13 mouse cellular contexts compared by ENCODE assay signal in the genomic region with DNA sequence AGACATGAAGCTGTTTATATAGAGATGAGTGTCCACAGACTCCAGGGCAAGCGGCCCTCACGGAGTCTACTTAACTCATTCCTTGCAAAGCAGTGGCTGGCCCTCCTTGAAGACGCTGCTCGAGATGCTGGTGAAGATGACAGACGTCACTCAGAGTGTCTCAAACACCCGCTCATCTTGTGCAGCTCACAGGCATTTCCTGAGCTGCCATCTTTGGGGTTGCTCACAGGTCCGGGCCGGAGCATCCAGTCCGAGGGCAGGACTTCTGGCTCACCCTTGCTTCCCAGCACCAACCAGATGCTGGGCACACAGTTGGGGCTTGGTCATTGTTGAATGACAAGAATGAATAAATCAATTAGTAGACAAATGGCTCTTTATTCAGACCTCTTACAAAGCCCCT. TPM values are rescaled to one million over a fixed set of nuclear protein-coding genes. Genes with fewer than 3 reads are reported as not detected.
DNase-seq lines count a peak whose midpoint lies in the region; ATAC-seq and TF ChIP-seq lines count a peak whose summit lies in the region.
"Had no signal": no experiment of that assay in that cellular context is flagged by ENCODE, and none has a peak within 500 bp of the region (broad histone marks: within the 10 kb centered on the region; RNA-seq: fewer than 3 reads in every experiment).

No protein-coding gene starts in this region.

- no peak overlapping the region; the same call in 1 of the 2 replicates for H3K9ac ChIP-seq in midbrain, embryonic 14.5 days (replicated peaks; ENCODE audit: low read length)
- H3K9ac ChIP-seq in limb, embryonic 14.5 days (ENCODE audit: low read depth, low read length, severe bottlenecking), result no peak overlapping the region
- no peak overlapping the region for H3K9ac ChIP-seq in stomach, embryonic 16.5 days (ENCODE audit: low read length)

- no peaks in the 10 kb centered on the region for H3K9me3 ChIP-seq in heart, embryonic 10.5 days
- H3K9me3 ChIP-seq in midbrain, embryonic 10.5 days (replicated peaks), result no peaks in the 10 kb centered on the region
- no peaks in the 10 kb centered on the region for H3K9me3 ChIP-seq in midbrain, embryonic 14.5 days (ENCODE audit: control insufficient read depth, low read length)
- no peaks in the 10 kb centered on the region for H3K9me3 ChIP-seq in limb, embryonic 14.5 days (ENCODE audit: control insufficient read depth, low read length)
- no peaks in the 10 kb centered on the region for H3K9me3 ChIP-seq in stomach, embryonic 16.5 days (replicated peaks; ENCODE audit: control insufficient read depth, low read length)
- H3K9me3 ChIP-seq: megakaryocyte, embryonic 14.5 days had no signal

- intact Hi-C loops in heart, postnatal 14 days (cut with DNase I), result loop anchor here (5.0 kb wide), 1 partner anchor 71 kb away; no protein-coding TSS in a partner anchor

- no peak overlapping the region for H3K4me2 ChIP-seq in midbrain, embryonic 14.5 days (ENCODE audit: low read length)
- no peak overlapping the region; the same call in 1 of the 2 replicates for H3K4me2 ChIP-seq in limb, embryonic 14.5 days (replicated peaks; ENCODE audit: low read depth, low read length, severe bottlenecking)
- H3K4me2 ChIP-seq in stomach, embryonic 16.5 days (ENCODE audit: low read depth, low read length), result 0 out of 2 replicates have a peak overlapping the region, but pooled peaks have one; percentile 94

- no peaks in the 10 kb centered on the region for H3K27me3 ChIP-seq in heart, embryonic 10.5 days (ENCODE audit: insufficient read depth, poor library complexity, severe bottlenecking)
- H3K27me3 ChIP-seq in midbrain, embryonic 10.5 days (ENCODE audit: low read depth, poor library complexity, severe bottlenecking), result no peaks in the 10 kb centered on the region
- H3K27me3 ChIP-seq in midbrain, embryonic 14.5 days (ENCODE audit: control insufficient read depth, insufficient read depth, low read length), result no peaks in the 10 kb centered on the region
- H3K27me3 ChIP-seq in limb, embryonic 14.5 days (ENCODE audit: control insufficient read depth, insufficient read depth, low read length), result no peaks in the 10 kb centered on the region
- no peaks in the 10 kb centered on the region for H3K27me3 ChIP-seq in stomach, embryonic 16.5 days (ENCODE audit: control insufficient read depth, insufficient read depth, low read length)
- H3K27me3 ChIP-seq: megakaryocyte, embryonic 14.5 days; Patski had no signal

- no peak for ATAC-seq in midbrain, embryonic 14.5 days (ENCODE audit: low FRiP score, low TSS enrichment)
- ATAC-seq in limb, embryonic 14.5 days (ENCODE audit: low FRiP score, low read depth), result no peak
- no peak for ATAC-seq in stomach, embryonic 16.5 days (ENCODE audit: insufficient read depth, low FRiP score)
- ATAC-seq: Patski had no signal

- 85% methylated on average over 9 of the region's 9 CpGs for whole genome bisulfite sequencing in heart, embryonic 10.5 days
- WGBS in midbrain, embryonic 10.5 days, result 83% methylated on average over 9 of the region's 9 CpGs
- 83% methylated on average over 9 of the region's 9 CpGs for WGBS in midbrain, embryonic 14.5 days
- 87% methylated on average over 9 of the region's 9 CpGs for WGBS in limb, embryonic 14.5 days
- 78% methylated on average over 9 of the region's 9 CpGs for WGBS in stomach, embryonic 16.5 days

- H3K4me1 ChIP-seq in heart, embryonic 10.5 days, result peaks cover 15% of the 10 kb centered on the region
- H3K4me1 ChIP-seq in midbrain, embryonic 10.5 days, result peaks cover 28% of the 10 kb centered on the region
- peaks cover 14% of the 10 kb centered on the region for H3K4me1 ChIP-seq in midbrain, embryonic 14.5 days (ENCODE audit: control insufficient read depth, insufficient read depth, low read length)
- peaks cover 11% of the 10 kb centered on the region; the same call in 1 of the 2 replicates for H3K4me1 ChIP-seq in limb, embryonic 14.5 days (ENCODE audit: control insufficient read depth, insufficient read depth, low read length)
- peaks cover 19% of the 10 kb centered on the region for H3K4me1 ChIP-seq in stomach, embryonic 16.5 days (ENCODE audit: control insufficient read depth, insufficient read depth, low read length)

- no peak for TF ChIP-seq POLR2A in limb, embryonic 14.5 days (IDR thresholded peaks at IDR 0.05; ENCODE audit: borderline replicate concordance, extremely low read depth, insufficient read depth, insufficient read length)

- no peak overlapping the region for H3K4me3 ChIP-seq in heart, embryonic 10.5 days
- H3K4me3 ChIP-seq in midbrain, embryonic 10.5 days, result no peak overlapping the region
- no peak overlapping the region for H3K4me3 ChIP-seq in midbrain, embryonic 14.5 days (replicated peaks; ENCODE audit: low read depth, low read length)
- no peak overlapping the region for H3K4me3 ChIP-seq in limb, embryonic 14.5 days (replicated peaks; ENCODE audit: low read length)
- no peak overlapping the region for H3K4me3 ChIP-seq in stomach, embryonic 16.5 days (replicated peaks; ENCODE audit: low read length)

- no peak for DNase-seq in heart, embryonic 10.5 days (ENCODE audit: low spot score)
- DNase-seq in heart, postnatal 14 days, result no peak
- DNase-seq in midbrain, embryonic 10.5 days (ENCODE audit: low spot score), result no peak
- no peak for DNase-seq in midbrain, embryonic 14.5 days
- no peak for DNase-seq in limb, embryonic 14.5 days (ENCODE audit: low spot score)
- no peak for DNase-seq in right cerebral cortex, postnatal 25 days
- no peak for DNase-seq in frontal cortex, postnatal 25 days (ENCODE audit: low spot score in 2 of 2)
- DNase-seq: adrenal gland, postnatal 25 days; cerebellum, adult 18-20 months; thymus, postnatal 25 days had no signal

- H3K27ac ChIP-seq in heart, embryonic 10.5 days, result peak overlapping the region; percentile 70; the same call in 1 of the 2 replicates
- peak overlapping the region; percentile 86 for H3K27ac ChIP-seq in midbrain, embryonic 10.5 days (replicated peaks)
- H3K27ac ChIP-seq in midbrain, embryonic 14.5 days (replicated peaks; ENCODE audit: low read depth, low read length), result no peak overlapping the region
- H3K27ac ChIP-seq in limb, embryonic 14.5 days (replicated peaks; ENCODE audit: low read depth, low read length), result 0 out of 2 replicates have a peak overlapping the region, but pooled peaks have one; percentile 55
- no peak overlapping the region for H3K27ac ChIP-seq in stomach, embryonic 16.5 days (ENCODE audit: low read length)

- no peaks in the 10 kb centered on the region for H3K36me3 ChIP-seq in heart, embryonic 10.5 days
- H3K36me3 ChIP-seq in midbrain, embryonic 10.5 days, result no peaks in the 10 kb centered on the region
- H3K36me3 ChIP-seq in midbrain, embryonic 14.5 days (ENCODE audit: control insufficient read depth, insufficient read depth, low read length), result no peaks in the 10 kb centered on the region
- peaks cover 3% of the 10 kb centered on the region; the same call in 1 of the 2 replicates for H3K36me3 ChIP-seq in limb, embryonic 14.5 days (ENCODE audit: control insufficient read depth, insufficient read depth, low read length)
- H3K36me3 ChIP-seq in stomach, embryonic 16.5 days (ENCODE audit: control insufficient read depth, insufficient read depth, low read length), result no peaks in the 10 kb centered on the region

RNA-seq across cellular contexts. Expression of a gene that starts 0.9 kb away (rescaled TPM):
- polyA plus RNA-seq in heart, embryonic 10.5 days (2016; fragmentation: Nextera tagmentation; extraction: Ambion mirVana), result 2.6 and 4.0 TPM in 2 replicates
- total RNA-seq in heart, postnatal 14 days (2021), result under 1 TPM; 0.68 to 0.86 TPM
- polyA plus RNA-seq in midbrain, embryonic 10.5 days (2016; fragmentation: Nextera tagmentation; extraction: Ambion mirVana), result 7.4 and 7.5 TPM in 2 replicates
- 5.7 and 7.8 TPM in 2 replicates for polyA plus RNA-seq in midbrain, embryonic 14.5 days (2014; fragmentation: Nextera tagmentation; extraction: Ambion mirVana)
- 3.6 and 4.2 TPM in 2 replicates for polyA plus RNA-seq in limb, embryonic 14.5 days (2012; rRNA removed)
- 5.5 and 6.1 TPM in 2 replicates for polyA plus RNA-seq in limb, embryonic 14.5 days (2014; fragmentation: Nextera tagmentation; extraction: Ambion mirVana)
- 5.5 and 5.6 TPM in 2 replicates for polyA plus RNA-seq in stomach, embryonic 16.5 days (2015; fragmentation: Nextera tagmentation; extraction: Ambion mirVana)

RNA-seq across cellular contexts. Expression of a gene that starts 26.4 kb away (rescaled TPM):
- 1.2 and 3.7 TPM in 2 replicates for polyA plus RNA-seq in heart, embryonic 10.5 days (2016; fragmentation: Nextera tagmentation; extraction: Ambion mirVana)
- 10 to 100 TPM; 20.7 TPM for total RNA-seq in heart, postnatal 14 days (2021)
- 0.64 and 1.4 TPM in 2 replicates for polyA plus RNA-seq in midbrain, embryonic 10.5 days (2016; fragmentation: Nextera tagmentation; extraction: Ambion mirVana)
- polyA plus RNA-seq in midbrain, embryonic 14.5 days (2014; fragmentation: Nextera tagmentation; extraction: Ambion mirVana), result 0.84 and 0.89 TPM in 2 replicates
- polyA plus RNA-seq in limb, embryonic 14.5 days (2012; rRNA removed), result 20.4 and 21.8 TPM in 2 replicates
- 15.3 and 18.7 TPM in 2 replicates for polyA plus RNA-seq in limb, embryonic 14.5 days (2014; fragmentation: Nextera tagmentation; extraction: Ambion mirVana)
- polyA plus RNA-seq in stomach, embryonic 16.5 days (2015; fragmentation: Nextera tagmentation; extraction: Ambion mirVana), result 16.1 and 18.9 TPM in 2 replicates

Comparison
In these comparisons a context has a peak if more than half of its experiments do, and no peak if none do; other contexts are left out.
1. H3K27ac ChIP-seq: peak in heart, embryonic 10.5 days (single experiment), midbrain, embryonic 10.5 days (single experiment) and limb, embryonic 14.5 days (single experiment); none in midbrain, embryonic 14.5 days (single experiment) and stomach, embryonic 16.5 days (single experiment).